Mouse (Mus musculus): ENCODE measurements around the gene Gm28047. TPM values are rescaled to one million over a fixed set of nuclear protein-coding genes. Genes with fewer than 3 reads are reported as not detected.
A peak's percentile ranks its signal among the peaks of the same experiment; 100 is the strongest.

Gm28047 gene
- not detected in 2 replicates for polyA plus RNA-seq (2015; fragmentation: Nextera tagmentation; extraction: Ambion mirVana)

DNA sequence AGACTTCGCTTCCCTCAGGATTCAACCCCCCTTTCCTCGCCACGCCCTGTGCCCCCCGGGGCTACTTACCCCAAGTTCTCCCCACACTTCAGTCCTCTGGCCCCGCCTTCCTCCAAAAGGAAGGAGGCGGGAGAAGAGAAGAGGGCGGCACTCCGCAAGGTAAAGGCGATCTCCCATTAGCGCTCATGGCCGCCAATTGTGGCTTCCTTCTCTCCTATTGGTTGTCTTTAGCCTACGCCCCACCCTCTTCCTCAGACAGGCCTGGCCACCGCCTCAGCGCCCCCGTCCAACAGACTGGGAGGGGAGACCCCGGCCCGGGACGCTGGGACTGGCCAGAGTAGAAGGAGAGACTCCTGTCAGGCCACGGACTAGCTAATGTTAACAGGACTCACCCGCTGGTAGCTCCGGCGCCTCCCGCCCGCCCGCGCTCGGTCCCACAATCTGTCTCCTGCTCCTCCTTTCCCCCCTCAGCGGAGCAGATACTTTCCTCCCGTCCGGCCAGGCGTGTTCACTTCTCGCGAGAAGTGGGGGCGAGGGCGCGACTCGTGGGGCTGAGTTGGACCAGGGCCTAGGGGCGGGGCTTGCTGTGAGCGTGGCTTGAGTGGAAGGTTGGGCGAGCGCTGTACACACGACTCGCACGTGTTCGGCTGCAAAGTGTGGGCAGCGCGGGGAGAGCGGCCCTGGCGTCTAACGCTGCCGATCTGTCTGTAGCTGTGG is at the start of gene Gm28047, which contains the start of gene Atf7:
Gm28047 (minus strand) TSS at position 98 of the 717 bp plus-strand sequence.
Atf7 (minus strand) TSS at position 495 of the 717 bp plus-strand sequence.
- peak; percentile 99 for ATAC-seq (replicated peaks; ENCODE audit: extremely low read depth, insufficient read depth, low FRiP score)
- Histone ChIP-seq H3K9ac (ENCODE audit: low read length) (peak within 1 kb of the TSS; percentile 90), H3K4me2 (ENCODE audit: low read depth, low read length) (peak within 1 kb of the TSS; percentile 92), H3K36me3 (ENCODE audit: control insufficient read depth, insufficient read depth) (no peaks in the 10 kb centered on the region), H3K4me1 (ENCODE audit: control insufficient read depth, insufficient read depth, low read length) (peaks cover 14% of the 10 kb centered on the region), H3K9me3 (replicated peaks; ENCODE audit: control insufficient read depth, low read length) (no peaks in the 10 kb centered on the region), H3K27me3 (ENCODE audit: control insufficient read depth, insufficient read depth, low read length) (no peaks in the 10 kb centered on the region), H3K4me3 (ENCODE audit: low read length) (peak within 1 kb of the TSS; percentile 77), H3K27ac (ENCODE audit: low read length) (peak within 1 kb of the TSS; percentile 99)
- WGBS, result under 1% methylated on average over 50 of the region's 51 CpGs

DNA sequence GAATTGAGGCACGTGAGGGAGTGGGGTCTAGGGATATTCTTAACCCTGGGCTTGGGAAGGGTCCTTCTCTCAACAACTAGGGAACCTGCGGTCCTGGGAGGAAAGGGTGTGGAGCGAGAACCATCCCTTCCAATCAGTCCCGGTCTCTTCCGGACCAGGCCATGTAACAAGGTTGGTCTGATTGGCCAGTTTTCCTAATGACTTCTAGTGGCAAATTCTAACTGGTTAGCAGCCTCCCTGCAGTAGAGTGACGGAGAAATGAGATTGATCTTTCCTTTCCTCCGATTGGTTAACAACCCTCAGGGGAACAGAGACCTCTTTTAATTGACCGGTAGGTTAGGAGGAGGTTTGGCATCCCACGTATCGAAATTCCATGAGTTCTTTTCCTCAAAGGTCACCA is 48.7 kb upstream of the Gm28047 start:
- 8% methylated on average over 10 of the region's 10 CpGs for WGBS
- no peaks in the 10 kb centered on the region for H3K9me3 ChIP-seq (replicated peaks; ENCODE audit: control insufficient read depth, low read length)
- H3K36me3 ChIP-seq (ENCODE audit: control insufficient read depth, insufficient read depth), result 0 out of 2 replicates have a peak, but pooled peaks cover 2% of the 10 kb centered on the region
- peak overlapping the region; percentile 95 for H3K4me2 ChIP-seq (ENCODE audit: low read depth, low read length)
- H3K4me3 ChIP-seq (ENCODE audit: low read length), result peak overlapping the region; percentile 32
- H3K27me3 ChIP-seq (ENCODE audit: control insufficient read depth, insufficient read depth, low read length), result no peaks in the 10 kb centered on the region
- peak overlapping the region; percentile 100 for H3K27ac ChIP-seq (ENCODE audit: low read length)
- H3K9ac ChIP-seq (ENCODE audit: low read length), result peak overlapping the region; percentile 57; the same call in 1 of the 2 replicates
- ATAC-seq (replicated peaks; ENCODE audit: extremely low read depth, insufficient read depth, low FRiP score), result peak; percentile 42
- peaks cover 30% of the 10 kb centered on the region for H3K4me1 ChIP-seq (ENCODE audit: control insufficient read depth, insufficient read depth, low read length)

DNA sequence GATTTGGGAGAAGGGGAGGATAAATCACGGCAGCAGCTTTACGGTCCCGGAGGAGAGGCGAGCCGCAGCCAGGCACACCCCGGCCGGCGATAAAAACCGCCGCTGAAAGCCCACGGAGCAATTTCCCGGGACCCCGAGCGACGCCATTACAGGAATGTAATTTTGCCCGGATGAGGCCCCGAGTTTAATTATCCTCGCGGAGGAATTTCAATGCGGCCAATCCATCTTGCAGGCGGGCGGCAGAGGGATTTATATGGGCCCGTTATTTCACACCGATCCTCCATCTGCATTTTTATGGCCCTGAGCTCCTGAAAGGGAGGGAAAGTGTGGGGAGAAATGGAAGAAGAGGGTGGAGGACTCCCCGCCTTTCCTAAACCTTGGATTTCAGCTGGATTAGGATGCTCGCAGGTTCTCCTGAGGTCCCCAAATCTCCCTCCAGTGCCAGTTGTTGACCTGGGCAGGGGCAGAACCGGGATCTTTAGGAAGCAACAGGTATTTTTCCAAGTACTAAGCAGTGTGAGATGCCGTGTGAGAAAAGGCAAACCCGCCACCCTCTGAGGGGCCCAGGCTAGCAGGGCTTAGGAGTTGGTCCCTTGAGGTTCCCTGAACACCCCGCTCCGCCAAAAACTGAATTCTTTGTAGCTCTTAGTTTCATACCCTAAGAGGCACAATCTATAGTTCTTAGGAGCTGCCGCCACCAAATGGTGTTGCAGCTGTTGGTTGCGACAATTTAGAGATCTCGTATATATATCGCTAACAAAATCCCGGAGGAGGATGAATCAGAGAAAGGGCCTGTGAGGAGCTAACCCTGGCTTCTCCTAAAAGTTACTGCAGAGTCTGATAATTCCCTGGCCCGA is 47.6 kb upstream of the Gm28047 start, which contains the start of gene Atp5g2:
Atp5g2 (minus strand) TSS at position 138 of the 857 bp plus-strand sequence.
- Histone ChIP-seq H3K27ac (ENCODE audit: low read length) (peak within 1 kb of the TSS; percentile 100), H3K36me3 (ENCODE audit: control insufficient read depth, insufficient read depth) (peaks cover 5% of the 10 kb centered on the region; the same call in 1 of the 2 replicates), H3K4me3 (ENCODE audit: low read length) (peak within 1 kb of the TSS; percentile 68), H3K27me3 (ENCODE audit: control insufficient read depth, insufficient read depth, low read length) (no peaks in the 10 kb centered on the region), H3K9ac (ENCODE audit: low read length) (peak within 1 kb of the TSS; percentile 95), H3K4me2 (ENCODE audit: low read depth, low read length) (peak within 1 kb of the TSS; percentile 95), H3K9me3 (replicated peaks; ENCODE audit: control insufficient read depth, low read length) (no peaks in the 10 kb centered on the region), H3K4me1 (ENCODE audit: control insufficient read depth, insufficient read depth, low read length) (peaks cover 30% of the 10 kb centered on the region)
- no peak for ATAC-seq (replicated peaks; ENCODE audit: extremely low read depth, insufficient read depth, low FRiP score)
- WGBS, result 6% methylated on average over 37 of the region's 37 CpGs

DNA sequence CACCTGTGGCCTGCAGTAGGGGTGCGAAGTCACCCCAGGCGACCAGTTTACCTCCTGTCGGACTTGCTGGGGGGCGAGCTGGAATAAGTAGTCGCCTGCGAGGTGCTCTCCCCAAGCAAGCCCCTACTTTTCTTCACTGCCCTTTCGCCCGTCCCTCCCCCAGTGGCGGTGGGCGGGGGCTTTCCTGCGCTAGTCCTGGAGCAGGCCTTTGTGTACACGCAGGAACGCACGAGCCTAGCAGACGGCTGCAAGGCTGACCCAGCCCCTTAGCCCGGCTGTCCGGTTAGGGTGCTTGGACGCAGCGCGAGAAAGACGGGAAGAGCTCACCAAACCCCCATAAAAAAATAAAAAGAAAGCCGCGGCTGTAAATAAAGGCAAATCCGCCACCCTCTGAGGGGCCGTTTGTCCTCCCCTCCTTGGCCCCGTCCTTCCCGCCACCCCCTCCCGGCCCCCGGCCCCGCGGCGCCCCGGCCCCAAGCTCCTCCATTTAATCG is 46.9 kb upstream of the Gm28047 start:
- Histone ChIP-seq H3K27ac (ENCODE audit: low read length) (peak overlapping the region; percentile 100), H3K9me3 (replicated peaks; ENCODE audit: control insufficient read depth, low read length) (no peaks in the 10 kb centered on the region), H3K4me1 (ENCODE audit: control insufficient read depth, insufficient read depth, low read length) (peaks cover 30% of the 10 kb centered on the region), H3K9ac (ENCODE audit: low read length) (peak overlapping the region; percentile 95), H3K4me3 (ENCODE audit: low read length) (peak overlapping the region; percentile 68), H3K4me2 (ENCODE audit: low read depth, low read length) (peak overlapping the region; percentile 95), H3K36me3 (ENCODE audit: control insufficient read depth, insufficient read depth) (peaks cover 10% of the 10 kb centered on the region), H3K27me3 (ENCODE audit: control insufficient read depth, insufficient read depth, low read length) (no peaks in the 10 kb centered on the region)
- 2% methylated on average over 32 of the region's 34 CpGs for WGBS
- ATAC-seq (replicated peaks; ENCODE audit: extremely low read depth, insufficient read depth, low FRiP score), result peak; percentile 69

DNA sequence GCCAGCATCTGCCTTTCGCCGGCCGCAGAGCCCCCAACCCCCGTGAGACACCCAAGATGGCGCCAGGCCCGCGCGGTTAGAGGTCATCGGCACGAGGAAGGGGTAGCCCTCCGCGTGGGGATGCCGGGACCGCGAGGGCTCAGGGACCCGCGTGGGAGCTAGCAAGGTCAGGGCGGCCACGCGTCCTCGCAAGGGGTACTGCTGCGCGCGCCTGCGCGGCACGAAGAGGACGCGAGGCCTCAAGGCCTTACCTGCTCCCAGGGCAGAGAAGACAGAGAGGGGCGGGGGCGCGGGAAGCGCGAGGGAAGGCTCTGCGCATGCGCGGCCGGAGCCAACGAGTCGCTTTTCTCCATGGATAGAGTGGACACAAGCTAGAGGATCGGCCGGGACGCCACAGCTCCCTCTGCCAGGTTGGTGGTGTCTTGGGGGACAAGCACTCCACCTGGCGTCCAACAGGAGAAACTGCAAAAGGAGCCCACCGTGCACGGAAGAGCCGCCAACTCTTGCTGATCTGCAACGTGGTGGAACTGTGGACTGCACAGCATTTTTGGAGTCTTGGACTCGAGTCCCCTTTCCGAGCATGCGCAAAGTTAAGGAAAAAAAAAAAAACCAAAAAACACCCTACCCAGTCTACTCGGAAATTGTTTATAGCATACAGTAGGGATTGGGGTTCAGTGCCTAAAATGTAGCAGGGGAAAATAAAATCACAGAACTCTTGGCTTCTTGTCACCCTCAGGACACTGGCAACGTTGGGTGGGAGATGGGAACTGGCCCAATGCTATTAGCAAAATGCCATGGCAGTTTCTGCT is 46.1 kb upstream of the Gm28047 start:
- Histone ChIP-seq H3K9ac (ENCODE audit: low read length) (peak overlapping the region; percentile 98), H3K4me3 (ENCODE audit: low read length) (peak overlapping the region; percentile 83), H3K4me2 (ENCODE audit: low read depth, low read length) (peak overlapping the region; percentile 95), H3K36me3 (ENCODE audit: control insufficient read depth, insufficient read depth) (peaks cover 17% of the 10 kb centered on the region), H3K9me3 (replicated peaks; ENCODE audit: control insufficient read depth, low read length) (no peaks in the 10 kb centered on the region), H3K4me1 (ENCODE audit: control insufficient read depth, insufficient read depth, low read length) (peaks cover 30% of the 10 kb centered on the region), H3K27me3 (ENCODE audit: control insufficient read depth, insufficient read depth, low read length) (no peaks in the 10 kb centered on the region), H3K27ac (ENCODE audit: low read length) (peak overlapping the region; percentile 100)
- under 1% methylated on average over 53 of the region's 53 CpGs for WGBS
- ATAC-seq (replicated peaks; ENCODE audit: extremely low read depth, insufficient read depth, low FRiP score), result peak; percentile 90

DNA sequence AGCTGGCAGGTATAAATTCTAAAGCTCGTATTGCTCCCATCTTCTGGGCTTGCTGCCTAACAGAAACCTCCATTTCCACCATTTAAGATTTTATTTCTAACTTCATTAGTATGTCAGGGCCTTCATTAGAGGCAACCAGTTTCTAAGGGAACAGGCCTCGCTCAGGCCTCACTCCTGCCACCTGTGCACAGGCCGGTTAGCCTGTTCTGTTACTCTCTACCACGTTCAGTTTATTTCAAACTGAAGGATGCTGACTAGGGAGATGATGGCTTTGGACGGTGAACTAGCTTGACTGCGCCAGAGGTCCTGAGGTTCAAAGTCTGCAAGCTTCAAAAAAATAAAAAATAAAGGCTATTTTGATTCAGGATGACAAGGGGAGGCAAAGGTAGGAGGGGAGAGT is 45.4 kb upstream of the Gm28047 start:
- Histone ChIP-seq H3K4me3 (ENCODE audit: low read length) (peak overlapping the region; percentile 83), H3K4me1 (ENCODE audit: control insufficient read depth, insufficient read depth, low read length) (peaks cover 30% of the 10 kb centered on the region), H3K36me3 (ENCODE audit: control insufficient read depth, insufficient read depth) (peaks cover 19% of the 10 kb centered on the region), H3K27me3 (ENCODE audit: control insufficient read depth, insufficient read depth, low read length) (no peaks in the 10 kb centered on the region), H3K4me2 (ENCODE audit: low read depth, low read length) (peak overlapping the region; percentile 95), H3K9ac (ENCODE audit: low read length) (peak overlapping the region; percentile 98), H3K9me3 (replicated peaks; ENCODE audit: control insufficient read depth, low read length) (no peaks in the 10 kb centered on the region), H3K27ac (ENCODE audit: low read length) (peak overlapping the region; percentile 94)
- ATAC-seq (replicated peaks; ENCODE audit: extremely low read depth, insufficient read depth, low FRiP score), result no peak
- 11% methylated on average over 6 of the region's 6 CpGs for WGBS

DNA sequence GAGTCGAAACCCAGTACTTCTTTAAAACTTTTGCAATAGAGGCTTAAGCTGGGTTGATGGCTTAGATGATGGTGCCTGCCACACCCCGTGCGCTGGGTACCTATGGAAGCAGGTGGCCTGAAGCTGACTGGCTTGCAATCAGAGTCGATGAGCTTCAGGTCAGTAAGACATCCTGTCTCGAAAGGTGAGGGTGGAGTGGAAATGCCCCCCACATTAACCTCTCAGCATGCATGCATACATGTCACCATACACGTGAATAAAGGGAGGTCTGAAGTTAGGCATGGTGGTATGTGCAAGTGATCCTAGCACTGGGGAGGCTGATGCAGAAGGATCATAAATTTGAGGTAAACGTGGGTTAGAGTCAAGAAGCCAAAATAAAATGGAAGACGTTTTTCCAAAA is 44.7 kb upstream of the Gm28047 start:
- no peak overlapping the region for H3K27ac ChIP-seq (ENCODE audit: low read length)
- no peak for ATAC-seq (replicated peaks; ENCODE audit: extremely low read depth, insufficient read depth, low FRiP score)
- 85% methylated on average over 8 of the region's 8 CpGs for WGBS
- peak overlapping the region; percentile 83; the same call in 1 of the 2 replicates for H3K4me3 ChIP-seq (ENCODE audit: low read length)
- H3K36me3 ChIP-seq (ENCODE audit: control insufficient read depth, insufficient read depth), result peaks cover 26% of the 10 kb centered on the region
- H3K9ac ChIP-seq (ENCODE audit: low read length), result peak overlapping the region; percentile 48; the same call in 1 of the 2 replicates
- peak overlapping the region; percentile 95 for H3K4me2 ChIP-seq (ENCODE audit: low read depth, low read length)
- H3K27me3 ChIP-seq (ENCODE audit: control insufficient read depth, insufficient read depth, low read length), result no peaks in the 10 kb centered on the region
- no peaks in the 10 kb centered on the region for H3K9me3 ChIP-seq (replicated peaks; ENCODE audit: control insufficient read depth, low read length)
- H3K4me1 ChIP-seq (ENCODE audit: control insufficient read depth, insufficient read depth, low read length), result peaks cover 30% of the 10 kb centered on the region

DNA sequence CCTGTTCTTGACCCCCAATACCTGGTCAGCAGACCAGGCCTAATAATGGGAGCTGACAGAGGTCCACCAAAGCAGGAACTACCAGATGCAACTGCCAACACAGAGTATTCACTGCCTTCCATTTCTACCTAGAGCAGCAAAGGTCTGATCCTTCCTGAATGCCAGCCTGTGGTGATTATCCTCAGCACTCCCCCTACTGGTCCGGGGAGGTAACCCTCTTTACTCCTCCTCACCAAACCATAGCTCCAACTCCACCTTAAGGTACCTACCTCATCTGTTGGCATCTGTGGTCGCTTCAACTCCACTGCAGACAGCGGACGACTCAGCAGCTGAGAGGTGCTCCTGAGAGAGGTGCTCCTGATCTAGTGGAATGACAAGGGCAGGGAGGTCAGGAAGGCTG is 40.6 kb upstream of the Gm28047 start:
- Histone ChIP-seq H3K4me2 (ENCODE audit: low read depth, low read length) (no peak overlapping the region), H3K27ac (ENCODE audit: low read length) (no peak overlapping the region), H3K9me3 (replicated peaks; ENCODE audit: control insufficient read depth, low read length) (no peaks in the 10 kb centered on the region), H3K36me3 (ENCODE audit: control insufficient read depth, insufficient read depth) (peaks cover 56% of the 10 kb centered on the region), H3K9ac (ENCODE audit: low read length) (no peak overlapping the region), H3K27me3 (ENCODE audit: control insufficient read depth, insufficient read depth, low read length) (no peaks in the 10 kb centered on the region), H3K4me3 (ENCODE audit: low read length) (no peak overlapping the region), H3K4me1 (ENCODE audit: control insufficient read depth, insufficient read depth, low read length) (peaks cover 15% of the 10 kb centered on the region)
- peak; percentile 20; the same call in 1 of the 2 replicates for ATAC-seq (replicated peaks; ENCODE audit: extremely low read depth, insufficient read depth, low FRiP score)
- 38% methylated on average over 4 of the region's 4 CpGs for WGBS

Measured in heart, embryonic 16.5 days (tissue).